Mouse (Mus musculus): Measurements from ENCODE around the gene Sik1.

DNA sequence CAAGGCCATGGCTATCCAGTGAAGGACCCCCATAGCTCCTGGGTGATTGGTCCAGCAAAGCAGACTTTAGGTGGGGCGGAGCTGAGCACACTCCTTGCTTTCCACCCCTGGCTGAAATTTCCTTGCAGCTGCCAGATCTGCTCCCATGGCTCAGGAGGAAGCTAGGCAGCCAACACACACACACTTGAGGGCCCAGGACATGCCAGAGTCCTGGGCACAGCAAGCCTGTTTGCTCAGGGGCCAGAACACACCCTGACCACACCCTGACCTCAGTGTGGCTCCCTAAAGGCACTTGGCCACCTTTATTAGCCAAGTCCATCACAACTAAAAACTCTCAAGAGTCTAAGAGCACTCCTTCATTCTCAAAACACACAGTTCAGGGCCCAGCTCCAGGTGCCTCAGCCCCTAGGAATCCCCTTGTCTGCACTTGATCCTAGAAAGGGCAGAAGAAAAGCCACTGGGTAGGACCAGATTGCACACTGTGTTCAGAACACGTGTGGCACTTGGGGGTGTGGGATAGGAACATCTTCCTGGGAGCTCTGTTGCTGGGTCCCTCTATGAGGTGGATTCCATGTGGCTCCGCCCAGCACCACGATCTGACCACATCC, 41.7 kb upstream of the Sik1 start:
- TF ChIP-seq ZNF384 (IDR thresholded peaks at IDR 0.05; ENCODE audit: low read depth, low read length), result no peak
- no peak for TF ChIP-seq MAFK (IDR thresholded peaks at IDR 0.05; ENCODE audit: insufficient read depth, low read depth, low read length)
- no peak for TF ChIP-seq HCFC1 (IDR thresholded peaks at IDR 0.05; ENCODE audit: borderline replicate concordance, insufficient read depth, low read length)

All from ES-E14 (cell line).